Mouse (Mus musculus): ENCODE measurements around the gene Lyl1.

Lyl1 gene

GRCm38 (mm10) chr8:84722850-84723570 is 21.8 kb downstream of the Lyl1 start, which contains the start of gene G430095P16Rik:
G430095P16Rik (plus strand) TSS chr8:84723007.
- DNase-seq (ENCODE audit: low spot score) = peak; percentile 83

- DNase-seq (ENCODE audit: low spot score) = peak; percentile 77
Measured at GRCm38 (mm10) chr8:84723571-84723900, 22.3 kb downstream of the Lyl1 start.

- no peak for DNase-seq (ENCODE audit: low spot score)
Measured at GRCm38 (mm10) chr8:84724683-84725082, 23.4 kb downstream of the Lyl1 start.

GRCm38 (mm10) chr8:84725246-84725940 is 24.1 kb downstream of the Lyl1 start:
- no peak for DNase-seq (ENCODE audit: low spot score)

- DNase-seq (ENCODE audit: low spot score) = no peak
Measured at GRCm38 (mm10) chr8:84725941-84726259, 24.6 kb downstream of the Lyl1 start.

GRCm38 (mm10) chr8:84728474-84728873 is 27.2 kb downstream of the Lyl1 start:
- no peak for DNase-seq (ENCODE audit: low spot score)

GRCm38 (mm10) chr8:84729921-84730362 is 28.7 kb downstream of the Lyl1 start:
- no peak for DNase-seq (ENCODE audit: low spot score)

- DNase-seq (ENCODE audit: low spot score) = peak; percentile 72
Measured at GRCm38 (mm10) chr8:84730541-84731370, 29.5 kb downstream of the Lyl1 start.

GRCm38 (mm10) chr8:84731371-84732177 is 30.3 kb downstream of the Lyl1 start:
- DNase-seq (ENCODE audit: low spot score) = no peak

GRCm38 (mm10) chr8:84732545-84732944 is 31.3 kb downstream of the Lyl1 start:
- no peak for DNase-seq (ENCODE audit: low spot score)

GRCm38 (mm10) chr8:84732996-84733395 is 31.7 kb downstream of the Lyl1 start:
- no peak for DNase-seq (ENCODE audit: low spot score)

- no peak for DNase-seq (ENCODE audit: low spot score)
Measured at GRCm38 (mm10) chr8:84733959-84734358, 32.7 kb downstream of the Lyl1 start.

- DNase-seq (ENCODE audit: low spot score) = no peak
Measured at GRCm38 (mm10) chr8:84734680-84735079, 33.4 kb downstream of the Lyl1 start.

GRCm38 (mm10) chr8:84735597-84735996 is 34.3 kb downstream of the Lyl1 start:
- DNase-seq (ENCODE audit: low spot score) = no peak

- DNase-seq (ENCODE audit: low spot score) = no peak
Measured at GRCm38 (mm10) chr8:84736521-84736920, 35.3 kb downstream of the Lyl1 start.

GRCm38 (mm10) chr8:84737608-84738007 is 36.4 kb downstream of the Lyl1 start:
- DNase-seq (ENCODE audit: low spot score) = peak; percentile 91

- DNase-seq (ENCODE audit: low spot score) = peak; percentile 68
Measured at GRCm38 (mm10) chr8:84738266-84738665, 37.0 kb downstream of the Lyl1 start.

- no peak for DNase-seq (ENCODE audit: low spot score)
Measured at GRCm38 (mm10) chr8:84738715-84739400, 37.6 kb downstream of the Lyl1 start.

GRCm38 (mm10) chr8:84739401-84739742 is 38.1 kb downstream of the Lyl1 start:
- no peak for DNase-seq (ENCODE audit: low spot score)

- DNase-seq (ENCODE audit: low spot score) = no peak
Measured at GRCm38 (mm10) chr8:84740895-84741843, 39.9 kb downstream of the Lyl1 start.

Data from testis, postnatal 10 days (tissue).